Mouse (Mus musculus): ENCODE measurements at regions not wholly inside any gene's neighbourhood (a gene's known extent, or its start where the extent isn't known, plus 50 kb on each side); places are given as distances from the start of the nearest gene placed in this dataset.

GRCm38 (mm10) chr8:117951656-117952055 is 149.9 kb upstream of the Mphosph6 start:
- TF ChIP-seq CTCF (IDR thresholded peaks at IDR 0.05; ENCODE audit: low read depth), result no peak
- TF ChIP-seq EP300 (IDR thresholded peaks at IDR 0.05; ENCODE audit: low read depth), result no peak
